Mouse (Mus musculus) adrenal gland, postnatal 36 days (tissue): ENCODE data around the gene Usp45. TPM values are rescaled to one million over a fixed set of nuclear protein-coding genes. Genes with fewer than 3 reads are reported as not detected.

Experiments used
- DNase-seq, 2 experiments: peaks; one replicate each; pipeline ENCODE4 v3.0.0; 2021; ENCODE audit warnings: mixed read lengths in 1 of 2
- total RNA-seq, 2 experiments: library from RNA; stranded (reverse); gene quantifications; 2 replicates each; pipeline ENCODE4 v1.2.3; 2021

The Usp45 gene
- total RNA-seq, 2 experiments from 2014 or later, result 16.8 to 23.6 TPM

DNA sequence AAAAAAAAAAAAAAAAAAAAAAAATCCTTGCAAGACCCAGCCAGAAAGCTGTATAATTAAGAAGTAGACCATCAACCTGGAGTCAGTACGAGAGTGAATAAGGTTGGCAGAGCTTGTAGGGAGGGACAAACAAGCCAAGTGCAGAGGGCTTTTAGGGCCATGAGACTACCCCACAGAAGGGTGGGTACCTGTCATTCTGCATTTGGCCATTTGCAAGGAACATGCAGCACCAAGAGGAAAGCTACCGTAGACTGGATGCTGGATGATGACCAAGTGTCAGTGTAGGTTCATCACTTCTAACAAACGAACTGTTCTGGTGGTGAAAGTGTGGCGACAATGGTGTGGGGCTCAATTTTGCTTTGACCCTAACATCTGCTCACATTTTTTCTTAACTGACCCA, 22.9 kb downstream of the Usp45 start:
- no peak for DNase-seq

DNA sequence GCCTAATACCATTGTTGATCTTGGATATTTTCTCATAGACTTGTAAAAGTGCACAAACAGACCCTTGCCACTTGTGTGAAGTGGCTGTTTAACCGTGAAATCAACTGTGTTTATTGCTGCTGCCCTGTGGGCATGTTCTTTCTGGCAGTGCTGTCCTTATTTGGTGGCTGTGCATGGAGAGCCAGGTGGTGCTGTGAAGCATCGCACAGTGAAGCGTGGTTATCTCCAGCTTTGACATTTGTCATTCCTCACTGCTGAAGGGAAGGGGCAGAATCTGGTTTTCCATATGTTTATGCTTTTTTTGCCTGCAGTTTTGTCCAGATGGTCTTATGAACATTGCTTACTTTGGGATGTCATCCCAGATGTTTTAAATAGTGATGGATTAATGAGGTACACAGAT, 26.7 kb downstream of the Usp45 start:
- no peak for DNase-seq

DNA sequence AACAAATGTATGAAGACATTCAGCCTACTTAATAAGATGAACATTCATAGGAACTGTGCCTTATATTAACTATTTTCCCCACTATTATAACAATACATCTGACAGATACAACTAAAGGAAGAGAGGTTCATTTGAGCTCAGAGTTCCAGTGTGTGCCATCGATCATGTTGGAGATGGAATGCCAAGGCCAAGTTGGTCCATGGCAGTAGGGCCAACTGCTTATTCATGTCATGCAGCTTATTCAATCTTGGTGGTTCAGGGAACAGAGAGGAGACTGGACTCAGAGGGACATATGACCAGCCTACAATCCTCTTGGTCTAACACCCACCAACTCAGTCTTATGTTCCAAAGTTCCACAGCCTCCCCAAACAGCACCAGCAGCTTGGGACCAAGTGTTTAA, 34.1 kb downstream of the Usp45 start:
- peak; percentile 14 to 15 for DNase-seq

DNA sequence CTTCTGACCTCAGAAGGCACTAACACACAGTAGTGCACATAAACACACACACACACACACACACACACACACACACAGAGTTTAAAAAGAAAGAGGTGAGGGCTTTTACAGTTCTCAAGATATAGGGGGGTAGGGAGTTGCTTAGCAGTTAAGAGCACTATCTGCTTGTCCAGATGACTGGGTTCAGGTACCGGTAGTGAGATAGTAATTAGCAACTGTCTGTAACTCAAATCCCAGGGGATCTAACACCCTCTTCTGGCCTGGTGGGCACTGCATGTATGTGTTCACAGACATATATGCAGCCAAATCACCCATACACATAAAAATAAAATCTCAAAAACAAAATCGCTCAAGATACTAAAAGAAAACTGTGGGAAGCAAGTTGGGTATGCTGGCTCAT, 34.7 kb downstream of the Usp45 start:
- no peak for DNase-seq

DNA sequence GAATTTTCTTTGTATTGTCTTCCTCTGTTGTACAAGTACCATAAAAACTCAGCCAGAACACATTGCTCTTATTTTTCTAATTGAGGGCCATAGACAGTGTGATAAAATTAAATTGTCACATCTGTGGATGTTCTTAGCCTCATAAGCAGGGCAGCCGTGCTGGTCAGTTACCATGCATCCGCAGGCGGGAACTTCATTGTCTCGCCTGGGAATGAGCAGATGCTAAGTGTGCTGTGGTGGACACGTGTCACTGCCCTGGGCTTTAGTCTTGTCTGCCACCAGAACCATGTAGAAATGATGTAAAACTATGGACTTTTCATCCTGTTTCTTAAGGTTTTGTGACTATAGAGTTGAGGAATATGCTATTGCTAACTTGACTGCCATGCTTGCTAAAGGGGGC, 40.2 kb downstream of the Usp45 start:
- DNase-seq, result no peak

DNA sequence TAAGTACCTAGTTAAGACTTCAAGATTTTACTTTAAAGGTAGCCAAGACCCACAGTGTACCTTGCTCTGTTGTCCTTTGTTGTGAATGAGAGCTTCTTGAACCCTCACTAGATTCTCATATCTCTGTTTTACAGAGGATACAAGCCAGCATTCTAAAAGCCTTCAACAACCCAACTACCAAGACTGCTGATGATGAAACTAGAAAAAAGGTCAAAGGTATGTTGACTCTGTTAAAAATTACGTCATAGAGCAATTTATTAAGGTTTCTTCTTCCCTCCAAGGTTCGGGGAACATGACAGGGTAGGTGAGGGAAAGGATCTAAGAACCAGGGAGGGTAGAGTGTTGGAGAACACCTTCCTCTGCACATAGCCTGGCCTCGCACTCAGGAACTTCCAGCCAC, 43.7 kb downstream of the Usp45 start:
- DNase-seq, result no peak

DNA sequence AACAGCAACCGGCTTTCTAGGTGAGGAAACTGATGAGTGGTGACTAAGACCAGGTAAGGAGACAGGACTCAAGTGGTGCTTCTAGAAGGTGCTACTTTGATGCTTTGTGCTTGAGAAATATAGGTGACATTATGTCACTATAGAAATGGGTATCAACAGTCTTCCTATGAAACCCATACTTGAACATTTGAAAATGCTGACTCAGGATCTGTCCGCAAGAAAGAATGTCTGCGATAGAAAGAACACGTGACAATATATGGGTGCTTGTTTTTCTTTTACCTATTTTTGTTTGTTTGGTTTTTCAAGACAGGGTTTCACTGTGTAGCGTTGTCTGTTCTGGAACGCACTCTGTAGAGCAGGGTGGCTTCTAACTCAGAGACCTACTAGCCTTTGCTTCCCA, 45.7 kb downstream of the Usp45 start:
- DNase-seq, result no peak

DNA sequence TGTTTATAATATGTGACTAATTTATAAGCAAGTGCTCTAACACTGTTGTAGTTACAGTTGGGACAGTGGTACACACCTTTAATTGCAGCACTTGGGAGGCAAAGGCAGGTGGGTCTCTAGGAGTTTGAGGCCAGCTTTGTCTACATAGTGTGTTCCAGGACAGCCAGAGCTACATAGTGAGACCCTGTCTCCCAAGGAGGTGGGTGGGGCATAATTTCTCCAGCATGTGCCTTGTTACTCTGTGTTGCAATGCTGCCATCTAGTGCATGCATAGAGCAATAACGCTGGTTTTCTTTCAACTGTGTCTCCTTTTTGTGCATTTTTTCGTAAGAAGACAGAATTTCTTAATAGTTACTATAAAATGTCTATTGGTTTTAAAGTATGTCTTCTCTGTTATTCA, 47.1 kb downstream of the Usp45 start:
- peak; percentile 24 to 52 for DNase-seq

DNA sequence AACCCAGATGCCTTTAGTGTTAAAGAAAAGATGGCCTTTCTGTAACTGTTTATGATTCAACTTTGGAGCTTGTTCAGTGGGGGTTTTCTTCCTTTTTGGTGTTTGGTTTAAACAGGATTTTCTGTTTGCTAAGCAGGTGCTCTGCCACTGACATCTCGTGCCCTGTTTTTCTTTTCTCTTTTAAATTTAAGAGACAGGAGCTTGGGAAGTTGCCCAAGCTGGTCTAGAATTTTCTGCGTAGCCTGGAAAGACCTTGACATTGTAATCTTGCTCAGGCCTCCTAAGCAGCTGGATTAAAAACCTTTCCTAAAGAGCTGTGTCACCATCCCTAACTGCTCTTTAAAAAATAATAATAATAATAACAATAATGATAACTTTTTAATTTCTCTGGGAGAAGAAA, 59.7 kb downstream of the Usp45 start:
- peak; percentile 43 to 63 for DNase-seq

DNA sequence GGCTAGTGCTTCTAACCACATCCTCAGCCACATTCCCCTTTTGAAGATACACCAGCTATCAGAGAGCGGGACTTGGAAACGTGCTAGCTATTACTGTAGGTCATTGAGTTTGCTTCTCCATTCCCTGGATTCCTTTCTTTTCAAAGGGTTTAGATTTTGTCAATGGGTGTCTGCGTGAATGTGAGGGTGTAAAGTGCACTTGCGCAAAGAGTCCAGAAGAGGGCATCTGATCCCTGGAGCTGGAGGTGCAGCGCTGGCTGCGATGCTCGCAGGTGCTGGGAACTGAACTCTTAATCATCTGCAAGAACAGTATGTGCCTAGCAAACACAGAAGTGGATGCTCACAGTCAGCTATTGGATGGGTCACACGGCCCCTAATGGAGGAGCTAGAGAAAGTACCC, 65.9 kb downstream of the Usp45 start:
- no peak for DNase-seq

DNA sequence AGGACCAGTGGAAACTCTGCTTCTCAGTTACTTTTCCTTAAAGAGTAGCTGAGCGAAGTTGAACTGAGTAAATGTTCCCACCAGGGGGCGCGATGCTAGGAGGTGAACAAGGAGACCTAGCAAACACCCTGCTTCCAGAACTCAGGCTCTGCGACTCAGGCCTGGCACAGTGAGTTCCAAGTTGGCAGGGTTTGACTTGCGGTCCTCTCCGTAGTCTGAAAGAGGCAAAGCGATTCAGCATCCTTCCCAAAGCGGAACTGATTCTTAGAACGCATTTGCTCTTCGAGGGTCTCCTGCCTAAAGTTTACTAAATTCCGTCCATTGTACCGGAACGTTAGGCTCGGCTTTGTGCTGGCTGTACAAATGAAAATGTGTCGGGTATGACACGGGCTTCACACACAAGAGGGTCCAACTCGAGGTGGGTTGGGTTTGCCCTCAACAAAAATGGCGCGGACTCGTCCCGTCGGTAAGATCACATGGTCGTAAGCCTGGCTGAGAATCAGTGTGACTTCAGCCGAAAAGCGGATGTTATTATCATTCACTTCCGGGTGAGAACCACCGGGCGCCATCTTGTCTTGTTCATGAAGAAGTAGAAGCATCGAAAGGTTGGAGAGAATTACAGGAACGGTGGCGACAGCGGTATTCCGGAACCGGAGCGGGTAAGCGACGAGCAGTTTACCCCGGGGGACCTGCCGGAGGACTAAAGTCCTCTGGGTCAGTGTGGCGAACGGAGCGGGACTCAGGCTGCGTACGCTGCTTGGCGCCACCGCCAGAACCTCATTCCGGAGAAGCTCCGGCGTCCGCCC, 80.7 kb downstream of the Usp45 start, which contains the start of gene Pnisr:
Gene Pnisr, plus strand, starts transcription at position 103 of the 806 bp plus-strand sequence.
- DNase-seq, result peak; percentile 94 to 96

DNA sequence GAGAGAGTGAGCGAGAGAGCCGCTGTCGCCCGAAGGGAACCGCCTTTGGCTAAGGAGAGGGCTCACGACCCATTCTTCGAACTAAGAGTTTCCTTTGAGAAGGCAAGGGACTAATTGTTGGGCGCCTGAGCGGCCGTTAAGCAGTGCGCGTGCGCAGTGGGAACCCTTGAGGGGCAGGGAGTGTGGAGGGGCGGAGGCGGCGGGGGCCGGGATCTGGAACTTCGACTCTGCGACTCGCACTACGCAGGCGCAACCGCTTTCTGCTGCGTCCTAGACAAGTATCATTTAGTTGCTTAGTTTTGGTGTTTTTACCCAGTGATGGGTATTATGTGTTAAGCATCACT, 81.3 kb downstream of the Usp45 start:
- DNase-seq, result peak; percentile 93 to 96

DNA sequence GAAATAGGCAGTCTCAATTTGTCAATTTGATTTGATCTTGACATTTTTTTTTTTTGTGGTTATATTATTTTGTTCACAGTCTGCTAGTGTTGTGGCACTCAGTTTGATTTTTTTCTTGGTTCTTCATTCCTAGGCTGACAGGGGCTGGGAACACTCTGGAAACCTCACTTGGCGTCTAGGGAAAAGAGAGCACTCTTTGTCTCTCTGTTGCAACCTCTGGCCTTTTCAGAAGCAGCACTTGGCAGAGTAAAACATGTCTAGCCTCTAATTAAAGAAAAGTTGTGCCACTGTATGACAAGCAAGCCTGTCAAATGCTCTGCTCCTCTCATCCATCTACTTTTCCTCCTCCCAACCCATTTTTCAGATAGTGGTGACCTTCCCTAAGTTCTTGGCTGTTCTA, 90.5 kb downstream of the Usp45 start:
- DNase-seq, result no peak

DNA sequence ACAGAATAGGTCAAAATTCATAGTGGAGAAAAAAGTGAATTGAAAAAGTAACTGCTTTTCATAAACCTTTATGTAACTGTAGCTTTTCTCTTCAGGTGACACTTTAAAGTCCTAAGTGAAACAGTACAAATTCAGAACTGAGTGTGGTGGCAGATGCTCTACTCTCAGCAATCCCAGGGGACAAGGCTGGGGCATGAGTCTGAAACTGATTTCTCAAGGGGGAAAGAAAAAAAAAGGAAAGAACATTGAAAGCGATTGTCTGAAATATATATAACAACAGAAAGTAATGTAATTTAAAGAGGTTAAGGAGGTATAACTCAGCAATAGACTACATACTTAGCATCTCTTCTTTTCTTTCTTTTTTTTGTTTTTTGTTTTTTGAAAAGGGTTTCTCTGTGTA, 98.3 kb downstream of the Usp45 start:
- DNase-seq, result no peak

DNA sequence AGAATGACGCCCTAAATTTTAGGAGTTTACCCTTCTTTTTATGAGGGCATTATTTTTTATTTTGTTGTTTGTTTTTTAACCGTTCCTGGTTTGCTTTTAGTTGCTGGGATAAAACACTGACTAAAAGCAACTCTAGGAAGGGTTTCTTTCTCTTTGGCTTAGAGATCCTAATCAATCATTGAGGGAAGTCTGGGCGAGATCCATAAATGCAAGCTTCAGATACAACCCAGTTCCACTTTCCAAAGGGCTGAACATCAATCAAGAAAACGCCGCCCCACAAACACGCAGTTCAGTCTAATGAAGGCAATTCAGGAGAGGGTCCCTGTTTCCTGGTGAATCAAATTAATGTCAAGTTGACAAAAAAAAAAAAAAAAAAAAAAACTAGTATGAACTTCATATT, 111.8 kb downstream of the Usp45 start:
- DNase-seq, result no peak

DNA sequence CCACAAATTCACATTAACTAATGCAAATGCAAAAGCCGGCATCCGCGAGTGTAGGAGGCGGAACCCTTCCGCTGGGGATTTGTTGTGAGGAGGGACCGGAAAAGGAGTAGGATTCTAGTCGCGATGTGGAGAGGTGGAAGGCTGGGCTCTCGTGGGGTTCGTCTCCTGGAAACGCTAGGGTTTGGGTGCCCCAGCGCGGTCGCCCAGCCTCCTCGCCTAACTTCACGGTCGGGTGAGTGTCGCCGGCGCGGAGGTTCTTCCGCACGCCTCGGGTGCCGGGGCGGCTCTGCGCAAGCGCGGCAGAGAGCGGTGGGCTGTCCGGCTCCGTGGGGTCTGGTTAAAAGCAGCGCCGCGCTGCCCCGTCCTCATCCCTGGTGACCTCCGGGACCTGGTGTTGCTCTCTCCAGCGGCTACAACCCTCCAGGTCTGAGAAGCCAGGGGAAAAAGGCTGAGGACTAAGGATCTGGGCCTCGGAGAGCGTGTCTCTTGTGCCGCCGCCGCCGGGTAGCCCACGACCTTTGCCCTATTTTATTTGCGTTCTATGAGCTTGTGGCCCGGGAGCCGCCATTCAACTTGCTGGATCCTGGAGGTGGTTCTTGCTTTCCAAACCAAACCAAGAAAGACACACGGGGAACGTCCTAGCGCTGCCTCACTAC, 112.7 kb downstream of the Usp45 start, which contains the start of gene Coq3:
Gene Coq3, plus strand, starts transcription at position 109 of the 656 bp plus-strand sequence.
- DNase-seq, result peak; percentile 86 to 89

DNA sequence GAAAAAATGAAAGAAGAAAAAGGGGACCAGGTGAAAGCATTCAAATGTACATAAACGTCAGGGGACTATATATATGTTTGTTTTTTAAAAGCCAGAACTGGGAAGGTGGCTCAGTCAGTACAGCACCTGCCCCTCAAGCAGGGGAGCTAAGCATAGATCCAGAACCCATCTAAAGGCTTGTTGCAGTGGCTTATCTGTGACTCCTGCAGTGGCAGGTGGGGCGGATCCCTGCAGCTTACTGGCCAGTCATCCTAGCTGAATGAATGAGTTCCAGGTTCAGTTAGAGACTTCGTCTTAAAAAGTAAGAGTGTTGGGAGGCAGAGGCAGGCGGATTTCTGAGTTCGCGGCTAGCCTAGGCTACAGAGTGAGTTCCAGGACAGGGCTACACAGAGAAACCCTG, 115.8 kb downstream of the Usp45 start:
- no peak for DNase-seq

DNA sequence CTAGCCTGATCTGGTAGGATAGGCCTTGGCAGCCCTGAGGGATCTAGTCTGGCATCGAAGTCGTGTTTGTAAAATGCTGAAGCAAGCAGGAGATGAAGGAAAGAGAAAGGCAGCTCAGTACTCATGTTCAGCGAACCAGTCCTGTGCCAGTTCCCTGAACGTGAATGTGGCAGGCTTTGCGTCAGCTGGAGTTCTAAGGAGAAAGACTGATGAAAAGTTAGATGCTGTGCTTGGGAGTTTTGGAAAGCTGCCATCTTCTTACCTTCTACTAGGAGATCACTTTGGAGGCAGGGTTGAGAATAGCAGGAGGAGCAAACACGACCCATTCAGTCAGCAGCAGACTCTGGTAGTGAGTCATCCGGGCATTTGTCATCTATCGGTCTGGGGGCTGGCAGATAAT, 118.9 kb downstream of the Usp45 start:
- DNase-seq, result no peak

Other genes with a start within 250 kb of the Usp45 start
- not detected for gene Prdm13, start 81.2 kb upstream of the Usp45 start, total RNA-seq
- 10 to 100 TPM; 21.4 to 25.2 TPM for gene Ccnc, start 39.5 kb upstream of the Usp45 start, total RNA-seq
- gene Tstd3, start 56 bp downstream of the Usp45 start, total RNA-seq, result 10 to 100 TPM in 1 of 2 experiments, 1 to 10 TPM in 1; 6.4 to 12.9 TPM
- gene Pnisr, start 80.4 kb downstream of the Usp45 start, total RNA-seq, result 10 to 100 TPM; 80.9 to 93.8 TPM
- 10 to 100 TPM; 15.3 to 21.2 TPM for gene Coq3, start 112.5 kb downstream of the Usp45 start, total RNA-seq
- 1 to 10 TPM; 4.0 TPM for gene Faxc, start 164.2 kb downstream of the Usp45 start, total RNA-seq